Mouse (Mus musculus): ENCODE measurements at regions not wholly inside any gene's neighbourhood (a gene's known extent, or its start where the extent isn't known, plus 50 kb on each side); places are given as distances from the start of the nearest gene placed in this dataset.

DNA sequence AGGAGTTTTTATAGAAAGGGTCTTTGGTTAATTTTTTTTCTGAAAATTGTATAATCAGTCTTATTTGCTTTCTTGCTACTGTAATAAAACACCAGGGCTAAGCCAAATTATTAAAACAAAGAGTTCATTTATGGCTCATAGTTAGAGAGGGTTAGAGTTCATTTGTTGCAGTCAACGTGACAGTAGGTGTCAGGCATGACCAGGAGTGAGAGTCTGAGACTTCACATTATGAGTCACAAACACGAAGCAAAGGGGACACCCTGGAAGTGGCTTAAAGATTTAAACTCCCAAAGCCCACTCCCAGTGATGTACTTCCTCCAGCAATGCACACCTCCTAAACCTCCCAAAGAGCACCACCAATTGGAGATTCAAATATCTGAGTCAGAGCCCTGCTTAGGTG, 305.6 kb downstream of the Irx1 start:
- DNase-seq = no peak
- intact Hi-C loops (cut with DNase I) = no loop called here

DNA sequence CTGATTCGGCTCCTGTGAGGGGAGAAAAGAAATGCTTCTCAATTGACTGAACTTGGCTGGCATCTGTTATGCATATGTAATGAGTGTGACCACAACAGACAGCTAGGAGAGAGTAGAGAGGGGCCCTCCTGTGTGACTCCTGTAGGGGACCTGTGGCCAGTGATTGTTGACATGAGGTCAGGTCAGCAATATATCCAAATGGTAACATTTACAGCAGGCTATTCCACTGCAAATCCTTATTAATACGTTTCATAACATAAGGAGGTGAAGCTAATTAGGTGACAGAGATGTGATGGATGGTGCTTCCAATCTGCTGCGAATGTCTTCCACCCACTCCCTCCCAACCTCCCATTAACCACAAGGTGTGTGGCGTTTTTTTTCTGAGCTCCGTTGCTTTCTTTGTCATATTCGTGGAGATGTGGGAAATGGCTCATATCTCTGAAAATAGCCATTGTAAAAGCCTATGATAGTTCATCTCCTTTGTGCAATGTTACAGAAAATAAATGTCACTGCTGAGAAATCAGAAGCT, 309.5 kb downstream of the Irx1 start:
- DNase-seq = no peak
- intact Hi-C loops (cut with DNase I) = no loop called here

DNA sequence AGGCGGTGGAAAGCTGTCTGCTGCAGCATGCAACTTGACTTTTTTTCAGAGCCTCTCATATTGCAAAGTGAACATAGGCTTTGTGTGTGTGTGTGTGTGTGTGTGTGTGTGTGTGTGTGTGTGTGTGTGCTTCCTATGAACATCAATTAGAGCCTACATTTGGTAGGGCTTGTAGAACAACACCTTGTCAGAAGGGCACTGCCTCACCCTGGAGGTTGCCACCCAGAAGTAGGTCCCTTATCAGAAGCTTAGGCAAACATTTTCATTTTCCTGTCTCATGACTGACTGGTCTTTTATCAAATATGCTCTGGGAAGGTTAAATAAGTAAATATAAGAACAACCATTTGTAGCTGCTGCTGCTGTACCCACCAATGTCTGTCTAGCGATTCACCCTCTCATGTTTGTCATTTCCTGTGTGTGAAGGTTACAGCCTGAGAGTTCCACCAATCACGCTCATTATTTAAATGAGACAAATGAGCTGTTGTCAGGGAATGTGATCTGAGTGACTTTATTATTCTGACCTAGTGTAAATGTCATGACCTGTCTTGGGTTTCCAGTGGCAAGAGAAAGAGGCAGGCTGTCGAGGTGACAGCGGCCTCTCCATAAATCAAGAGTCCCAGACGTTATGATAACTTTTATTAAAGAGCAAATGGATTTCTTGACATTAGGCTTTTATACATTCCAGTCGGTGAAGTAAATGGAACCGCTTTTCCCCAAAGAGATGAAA, 310.1 kb downstream of the Irx1 start:
- no peak for DNase-seq
- intact Hi-C loops (cut with DNase I) = no loop called here

DNA sequence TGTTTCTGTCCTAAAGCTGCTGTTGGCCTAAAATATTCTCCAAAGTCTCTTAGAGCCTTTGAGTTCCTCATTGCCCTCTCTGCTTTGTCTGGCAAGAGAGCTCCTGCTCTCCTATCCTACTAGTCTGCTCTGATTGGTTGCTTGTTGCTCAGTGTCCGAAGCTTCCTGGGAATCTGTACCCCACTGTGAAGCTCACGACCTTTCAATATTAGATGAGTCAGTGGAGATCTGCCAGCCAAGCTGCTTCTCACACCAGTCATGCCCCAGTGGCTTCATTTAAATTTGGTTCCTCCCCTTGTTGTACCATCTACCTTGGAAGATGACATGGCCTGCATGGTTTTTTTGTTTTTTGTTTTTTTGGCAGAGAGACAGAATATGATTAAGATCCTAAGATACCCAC, 313.6 kb downstream of the Irx1 start:
- intact Hi-C loops (cut with DNase I) = no loop called here
- DNase-seq = no peak

DNA sequence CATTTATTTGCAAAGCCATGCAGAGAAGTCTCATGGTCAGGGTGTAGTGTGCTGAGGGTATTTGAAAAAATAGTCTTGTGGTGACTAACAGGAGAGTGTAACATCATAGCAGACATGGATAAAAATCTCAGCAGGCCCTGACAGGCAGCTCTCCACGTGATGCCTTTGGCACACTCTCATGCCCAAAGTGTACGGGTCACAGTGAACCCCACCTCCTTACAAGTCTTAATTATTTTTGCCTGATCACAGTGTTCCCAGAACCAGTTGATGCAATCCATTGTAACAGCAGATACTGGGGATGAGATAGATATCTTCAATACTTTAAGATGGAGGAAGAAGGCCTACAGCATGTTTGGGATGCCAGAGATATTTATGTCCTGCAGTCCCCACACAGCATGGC, 314.5 kb downstream of the Irx1 start:
- DNase-seq = no peak
- intact Hi-C loops (cut with DNase I) = no loop called here

- no peak for DNase-seq
- intact Hi-C loops (cut with DNase I) = no loop called here
These were observed 332.1 kb downstream of the Irx1 start for GRCm38 (mm10) chr13:71631447-71631846.

DNA sequence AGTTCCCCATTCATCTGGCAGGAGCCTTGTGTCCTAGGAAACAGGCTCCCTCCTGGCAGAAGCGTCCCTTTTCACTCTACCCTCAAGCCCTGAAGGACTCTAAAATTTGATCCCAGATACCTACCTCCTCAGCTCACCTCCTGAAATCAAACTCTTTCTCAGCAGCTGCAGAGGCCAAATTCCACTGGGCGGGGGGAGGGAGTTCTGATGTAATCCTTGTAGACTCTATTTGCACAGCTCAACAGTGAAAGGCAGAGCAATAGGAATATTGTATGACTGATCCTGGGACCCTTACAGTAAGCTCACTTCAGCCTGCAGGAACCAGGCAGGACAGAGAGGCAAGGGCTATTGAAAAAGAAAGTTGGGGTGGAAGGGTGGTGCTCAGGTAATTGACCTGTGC, 346.3 kb downstream of the Irx1 start:
- intact Hi-C loops (cut with DNase I) = no loop called here

GRCm38 (mm10) chr13:71612393-71613179, 350.9 kb downstream of the Irx1 start:
- no peak for DNase-seq
- intact Hi-C loops (cut with DNase I) = no loop called here

More for the DNA sequence above, 346.3 kb downstream of the Irx1 start:
- no peak for DNase-seq

DNA sequence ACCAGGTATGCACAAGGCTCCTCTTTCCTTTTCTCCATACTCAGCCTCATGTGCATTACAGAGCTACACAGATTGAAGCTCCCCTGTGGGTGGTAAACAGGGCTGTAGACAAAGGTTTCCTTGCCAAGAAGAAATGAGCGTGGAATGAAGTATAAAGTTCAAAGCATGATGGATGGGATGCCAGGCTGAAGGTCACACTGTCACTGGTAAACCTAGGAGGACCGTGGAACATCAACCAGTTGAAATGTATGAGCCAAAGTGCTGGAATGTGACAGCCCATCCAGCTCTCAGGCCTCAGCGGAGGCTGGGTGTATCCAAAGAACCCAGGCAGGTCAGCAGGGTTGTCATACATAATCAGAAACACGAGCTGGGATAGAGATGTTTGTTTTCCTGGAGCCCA, 381.0 kb downstream of the Irx1 start:
- intact Hi-C loops (cut with DNase I) = no loop called here
- DNase-seq = no peak

- DNase-seq = no peak
- intact Hi-C loops (cut with DNase I) = no loop called here
These were observed 397.6 kb downstream of the Irx1 start for GRCm38 (mm10) chr13:71565895-71566294.

DNA sequence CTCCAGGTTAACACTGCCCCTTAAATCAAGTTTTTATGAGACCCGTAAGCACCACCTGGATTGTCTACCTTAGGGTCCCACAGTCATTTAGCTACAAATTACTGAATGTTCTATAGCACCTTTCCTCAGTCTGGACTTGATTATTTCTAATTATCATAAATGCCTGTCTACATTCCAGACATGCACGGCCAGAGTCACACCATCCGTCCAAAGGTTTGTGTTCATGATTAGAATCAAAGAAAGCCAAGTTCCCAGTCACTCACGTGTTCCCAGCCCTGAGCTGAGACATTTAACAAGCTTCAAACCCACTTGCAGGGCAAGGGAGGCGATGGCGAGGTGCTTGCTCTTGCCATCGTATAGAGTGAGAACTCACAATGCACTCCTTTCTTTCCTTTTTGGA, 398.1 kb downstream of the Irx1 start:
- DNase-seq = no peak
- intact Hi-C loops (cut with DNase I) = no loop called here

GRCm38 (mm10) chr13:71558477-71559215, 404.9 kb downstream of the Irx1 start:
- no peak for DNase-seq
- intact Hi-C loops (cut with DNase I) = no loop called here

DNA sequence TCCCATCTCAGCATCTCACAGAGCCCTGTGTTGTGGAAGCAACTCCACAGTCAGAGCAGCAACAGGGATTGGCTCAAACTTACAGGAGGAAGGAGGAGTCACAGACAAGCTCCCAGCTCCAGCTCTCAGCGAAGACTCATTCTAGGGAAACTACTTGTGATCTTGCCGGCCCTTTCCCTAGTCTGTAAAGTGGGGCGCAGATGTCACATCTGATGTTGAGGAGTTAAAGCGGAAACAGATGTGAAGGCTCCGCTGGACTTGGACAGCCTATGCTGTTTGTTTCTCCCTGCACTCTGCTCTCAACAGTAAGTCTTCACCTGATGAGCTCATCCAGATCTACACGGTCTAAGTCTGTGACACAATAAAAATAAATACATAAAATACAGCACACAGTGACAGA, 408.1 kb downstream of the Irx1 start:
- intact Hi-C loops (cut with DNase I) = no loop called here
- DNase-seq = no peak

GRCm38 (mm10) chr13:71550109-71550508, 413.4 kb downstream of the Irx1 start:
- DNase-seq = no peak
- intact Hi-C loops (cut with DNase I) = no loop called here

DNA sequence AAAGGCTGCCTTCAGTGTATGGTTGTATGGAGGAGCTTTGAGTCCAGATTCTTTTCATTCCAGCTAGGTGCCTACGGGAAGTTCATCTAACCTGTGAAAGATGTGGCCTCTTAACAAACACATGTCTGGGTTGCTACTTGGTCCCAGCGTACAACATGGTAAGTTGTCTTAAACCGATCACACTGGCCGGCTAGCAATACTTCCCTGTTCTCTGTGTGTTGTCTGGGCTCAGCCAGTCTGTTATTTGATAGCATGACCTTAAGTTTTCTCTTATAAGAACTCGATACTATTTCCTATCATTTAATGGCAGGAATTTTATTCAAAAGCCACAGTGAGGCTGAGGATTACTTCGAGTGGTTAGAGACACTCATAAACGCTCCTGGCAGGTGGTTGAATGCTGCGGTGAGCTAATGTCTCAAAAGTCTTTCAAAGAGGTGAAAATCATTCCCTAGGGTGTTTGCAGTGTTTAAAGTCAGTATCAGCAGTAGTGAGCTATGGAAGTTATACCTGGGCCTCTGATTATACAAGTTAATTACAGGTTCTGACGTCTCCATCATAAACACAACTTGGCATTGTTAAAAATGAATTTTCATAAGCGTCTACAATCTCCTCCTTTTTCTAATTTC, 414.2 kb downstream of the Irx1 start:
- no peak for DNase-seq
- intact Hi-C loops (cut with DNase I) = no loop called here

GRCm38 (mm10) chr13:71538226-71538625, 425.3 kb downstream of the Irx1 start:
- intact Hi-C loops (cut with DNase I) = no loop called here
- no peak for DNase-seq

DNA sequence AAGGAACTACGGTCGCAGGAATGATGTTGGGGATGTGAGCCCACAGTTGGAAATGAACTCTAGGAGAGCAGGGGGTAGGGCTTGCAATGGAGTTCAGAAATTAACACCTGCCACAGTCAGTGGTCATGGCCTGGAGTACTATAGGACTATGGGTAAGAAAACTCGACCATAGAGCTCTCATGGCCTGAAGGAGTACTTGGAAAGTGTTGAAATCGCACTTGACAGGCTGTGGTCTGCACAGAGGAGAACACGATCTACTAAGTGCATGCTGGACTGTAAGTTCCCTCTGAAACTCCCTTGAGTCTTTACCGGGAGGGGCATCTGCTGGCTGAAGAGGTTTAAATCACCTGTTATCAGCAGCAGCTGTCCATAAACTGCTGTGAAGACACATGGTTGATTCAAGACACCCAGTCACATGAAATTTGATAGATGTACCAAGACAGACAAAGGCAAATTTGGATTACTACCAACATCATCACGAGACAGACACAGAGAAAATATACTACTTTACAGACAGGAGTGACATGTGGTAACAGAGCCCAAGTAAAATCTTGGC, 430.6 kb downstream of the Irx1 start:
- intact Hi-C loops (cut with DNase I) = no loop called here

GRCm38 (mm10) chr13:71529397-71530122, 434.0 kb downstream of the Irx1 start:
- intact Hi-C loops (cut with DNase I) = no loop called here
- no peak for DNase-seq

More for the DNA sequence above, 430.6 kb downstream of the Irx1 start:
- DNase-seq = no peak

DNA sequence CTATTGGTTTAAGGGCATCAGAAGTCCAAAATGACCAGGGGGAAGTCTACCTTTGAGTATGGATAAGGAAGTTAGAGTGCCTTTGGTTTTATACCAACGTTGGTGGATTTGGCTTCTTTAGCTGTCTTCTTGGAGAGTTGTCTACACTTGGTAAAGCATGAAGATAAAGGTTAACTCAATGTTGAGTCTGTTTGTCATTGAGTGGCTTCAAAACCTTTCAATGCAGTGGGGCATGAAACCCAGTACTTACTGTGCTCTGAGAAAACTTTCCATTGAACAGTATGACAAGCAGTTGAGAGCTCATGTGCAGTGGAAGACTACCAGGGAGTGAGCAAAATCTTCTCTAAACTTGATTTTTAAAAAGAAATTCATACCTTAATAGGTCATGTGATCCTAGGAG, 445.7 kb downstream of the Irx1 start:
- intact Hi-C loops (cut with DNase I) = no loop called here

GRCm38 (mm10) chr13:71513204-71513603, 450.3 kb downstream of the Irx1 start:
- intact Hi-C loops (cut with DNase I) = no loop called here
- DNase-seq = no peak

More for the DNA sequence above, 445.7 kb downstream of the Irx1 start:
- DNase-seq = no peak

All from heart, postnatal 14 days (tissue).